In genomic region chr13:49180691-49181090, GRCm38 (mm10) we compare ENCODE assay signal across 18 mouse cellular contexts. TPM values are rescaled to one million over a fixed set of nuclear protein-coding genes. Genes with fewer than 3 reads are reported as not detected.
DNase-seq lines count a peak whose midpoint lies in the region; ATAC-seq and TF ChIP-seq lines count a peak whose summit lies in the region.
"Had no signal": no experiment of that assay in that cellular context is flagged by ENCODE, and none has a peak within 500 bp of the region (broad histone marks: within the 10 kb centered on the region; RNA-seq: fewer than 3 reads in every experiment).

No protein-coding gene starts in this region.

- TF ChIP-seq RAD21 in MEL (IDR thresholded peaks at IDR 0.05; ENCODE audit: low read depth, low read length), result no peak

- peaks cover 0 to 6% of the 10 kb centered on the region in 2 experiments; a peak in 1 of 4 replicates for H3K4me1 ChIP-seq in MEL (ENCODE audit: control insufficient read depth in 1 of 2, insufficient read depth in 2 of 2, low read length in 2 of 2)

- no peaks in the 10 kb centered on the region for H3K36me3 ChIP-seq in MEL (ENCODE audit: control insufficient read depth in 1 of 2, insufficient read depth in 2 of 2, low read length in 2 of 2)
- H3K36me3 ChIP-seq: embryonic facial prominence, embryonic 10.5 days; embryonic facial prominence, embryonic 12.5 days; forebrain, embryonic 15.5 days; G1E had no signal

- no peak overlapping the region for H3K4me3 ChIP-seq in MEL (ENCODE audit: control insufficient read depth in 1 of 2, insufficient read depth in 1 of 2, low read depth in 2 of 2, low read length in 2 of 2)
- H3K4me3 ChIP-seq: embryonic facial prominence, embryonic 10.5 days; embryonic facial prominence, embryonic 12.5 days; forebrain, embryonic 13.5 days; forebrain, embryonic 15.5 days had no signal

- DNase-seq in 416B (ENCODE audit: low read depth), result peak; percentile 92
- DNase-seq in MEL (ENCODE audit: low read depth, low spot score), result no peak
- no peak for DNase-seq in right cerebral cortex, postnatal 25 days
- no peak for DNase-seq in cerebellum, postnatal 36 days
- DNase-seq: adrenal gland, adult 8-10 months; adrenal gland, postnatal 14 days; adrenal gland, postnatal 36 days; B cell, adult 2 months; forebrain, postnatal 0 days had no signal

- ATAC-seq in common myeloid progenitor, adult 5-6 weeks (replicated peaks; ENCODE audit: low read depth, poor library complexity, severe bottlenecking), result peak; percentile 7; the same call in 1 of the 2 replicates
- ATAC-seq: activated CD4-positive, CD25-positive, alpha-beta regulatory T cell, adult 4 months; CD4-positive, CD25-positive, alpha-beta regulatory T cell, adult 4 months; forebrain, embryonic 13.5 days; forebrain, embryonic 15.5 days; forebrain, postnatal 0 days; Patski had no signal

- no peak for TF ChIP-seq CTCF in MEL (IDR thresholded peaks at IDR 0.05 in 2 of 3, conservative IDR thresholded peaks at IDR 0.05 in 1 of 3; ENCODE audit: control insufficient read depth in 1 of 3, insufficient read depth in 1 of 3, low read depth in 2 of 3, low read length in 3 of 3, poor library complexity in 1 of 3, severe bottlenecking in 1 of 3)

- no peak overlapping the region for H3K27ac ChIP-seq in MEL (ENCODE audit: control insufficient read depth, low read depth, low read length)
- H3K27ac ChIP-seq: embryonic facial prominence, embryonic 10.5 days; embryonic facial prominence, embryonic 12.5 days; forebrain, embryonic 13.5 days; forebrain, embryonic 15.5 days had no signal

- TF ChIP-seq EP300 in MEL (IDR thresholded peaks at IDR 0.05; ENCODE audit: low read depth in 1 of 2, low read length in 2 of 2), result no peak

- no peaks in the 10 kb centered on the region for H3K79me2 ChIP-seq in MEL (ENCODE audit: control insufficient read depth, insufficient read depth, low read length, poor library complexity)

- TF ChIP-seq POLR2A in MEL (IDR thresholded peaks at IDR 0.05; ENCODE audit: control insufficient read depth in 1 of 2, insufficient read depth in 1 of 2, low read depth in 1 of 2, low read length in 2 of 2, poor library complexity in 1 of 2), result no peak

- H3K9me3 ChIP-seq in MEL (replicated peaks; ENCODE audit: insufficient read depth, low read length), result no peaks in the 10 kb centered on the region
- H3K9me3 ChIP-seq: embryonic facial prominence, embryonic 10.5 days; embryonic facial prominence, embryonic 12.5 days; forebrain, embryonic 13.5 days; forebrain, embryonic 15.5 days; G1E had no signal

- no peaks in the 10 kb centered on the region for H3K27me3 ChIP-seq in MEL (ENCODE audit: control insufficient read depth in 1 of 2, insufficient read depth in 2 of 2, low read length in 2 of 2)
- H3K27me3 ChIP-seq: embryonic facial prominence, embryonic 12.5 days; forebrain, embryonic 13.5 days; forebrain, embryonic 15.5 days; Patski had no signal

- no peak overlapping the region for H3K9ac ChIP-seq in MEL (ENCODE audit: control insufficient read depth, low read depth, low read length, poor library complexity, severe bottlenecking)
- H3K9ac ChIP-seq: embryonic facial prominence, embryonic 12.5 days; forebrain, embryonic 13.5 days; forebrain, embryonic 15.5 days; forebrain, postnatal 0 days had no signal

TF ChIP-seq in MEL, 35 proteins besides CTCF, POLR2A, EP300 and RAD21:
- peak; percentile 50; the same call in 1 of the 2 replicates for TF ChIP-seq MYC (IDR thresholded peaks at IDR 0.05; ENCODE audit: low read depth, low read length)
- peak; percentile 29; the same call in 1 of the 2 replicates for TF ChIP-seq GATA1 (IDR thresholded peaks at IDR 0.05; ENCODE audit: low read depth, low read length)
- TF ChIP-seq MYB (IDR thresholded peaks at IDR 0.05; ENCODE audit: low read depth, low read length), result no peak

RNA-seq across cellular contexts. Expression of gene Ninj1, which starts 6.6 kb away (rescaled TPM):
- total RNA-seq in MEL (2012; rRNA removed), result 23.2 and 30.5 TPM in 2 replicates
- polyA plus RNA-seq in MEL (2012; ENCODE audit: insufficient read depth in 1 of 2, insufficient read length in 2 of 2, low read depth in 1 of 2, low replicate concordance in 2 of 2, missing spikeins in 1 of 2), result 10 to 100 TPM in 1 of 2 experiments, not detected in 1; 69.8 TPM
- total RNA-seq in common myeloid progenitor, adult 5-6 weeks (2017), result 29.3 and 42.7 TPM in 2 replicates

RNA-seq across cellular contexts. Expression of gene Wnk2, which starts 32.9 kb away (rescaled TPM):
- not detected in 2 replicates for total RNA-seq in MEL (2012; rRNA removed)
- polyA plus RNA-seq in MEL (2012; ENCODE audit: insufficient read depth in 1 of 2, insufficient read length in 2 of 2, low read depth in 1 of 2, low replicate concordance in 2 of 2, missing spikeins in 1 of 2), result under 1 TPM in 1 of 2 experiments, not detected in 1; 0.04 TPM
- not detected in 2 replicates for total RNA-seq in common myeloid progenitor, adult 5-6 weeks (2017)
- polyA plus RNA-seq: activated CD4-positive, CD25-positive, alpha-beta regulatory T cell, adult 4 months; CD4-positive, CD25-positive, alpha-beta regulatory T cell, adult 4 months; G1E had no signal

RNA-seq across cellular contexts. Expression of gene Card19, which starts 35.1 kb away (rescaled TPM):
- total RNA-seq in MEL (2012; rRNA removed), result 14.5 and 15.8 TPM in 2 replicates
- polyA plus RNA-seq in MEL (2012; ENCODE audit: insufficient read depth in 1 of 2, insufficient read length in 2 of 2, low read depth in 1 of 2, low replicate concordance in 2 of 2, missing spikeins in 1 of 2), result 10 to 100 TPM in 1 of 2 experiments, not detected in 1; 51.8 TPM
- 11.0 and 19.1 TPM in 2 replicates for total RNA-seq in common myeloid progenitor, adult 5-6 weeks (2017)
